ENCODE assay signal across 7 mouse cellular contexts in genomic region chr11:102572866-102573663, GRCm38 (mm10). TPM values are rescaled to one million over a fixed set of nuclear protein-coding genes. Genes with fewer than 3 reads are reported as not detected.
A peak's percentile ranks its signal among the peaks of the same experiment; 100 is the strongest.
DNase-seq lines count a peak whose midpoint lies in the region; ATAC-seq and TF ChIP-seq lines count a peak whose summit lies in the region.

No protein-coding gene starts in this region.

- no peak overlapping the region for H3K27ac ChIP-seq in intestine, postnatal 0 days (ENCODE audit: low read depth, low read length)
- 0 out of 2 replicates have a peak overlapping the region, but pooled peaks have one; percentile 8 for H3K27ac ChIP-seq in limb, embryonic 11.5 days (replicated peaks; ENCODE audit: low read depth, low read length)
- no peak overlapping the region for H3K27ac ChIP-seq in midbrain, embryonic 13.5 days
- H3K27ac ChIP-seq in small intestine, adult 2 months (ENCODE audit: insufficient read depth, low read depth, low read length), result no peak overlapping the region

- H3K4me1 ChIP-seq in intestine, postnatal 0 days (replicated peaks; ENCODE audit: control insufficient read depth, insufficient read depth, low read length), result no peaks in the 10 kb centered on the region
- H3K4me1 ChIP-seq in limb, embryonic 11.5 days (ENCODE audit: control insufficient read depth, insufficient read depth, low read length), result no peaks in the 10 kb centered on the region
- H3K4me1 ChIP-seq in midbrain, embryonic 13.5 days (replicated peaks), result 0 out of 2 replicates have a peak, but pooled peaks cover 3% of the 10 kb centered on the region
- no peaks in the 10 kb centered on the region for H3K4me1 ChIP-seq in small intestine, adult 2 months (ENCODE audit: control insufficient read depth, insufficient read depth, insufficient read length, low read length)

- DNase-seq in adrenal gland, postnatal 14 days, result peak; percentile 91
- DNase-seq in embryo, embryonic 9.5 days (ENCODE audit: extremely low spot score), result peak; percentile 91
- DNase-seq in gastrocnemius, postnatal 4 days (ENCODE audit: low spot score in 2 of 2), result peak; percentile 78 to 87
- peak; percentile 99 for DNase-seq in limb, embryonic 11.5 days (ENCODE audit: low spot score)

- H3K4me3 ChIP-seq in intestine, postnatal 0 days (ENCODE audit: low read depth, low read length), result peak overlapping the region; percentile 50
- no peak overlapping the region for H3K4me3 ChIP-seq in limb, embryonic 11.5 days (ENCODE audit: low read depth, low read length)
- peak overlapping the region; percentile 37 for H3K4me3 ChIP-seq in midbrain, embryonic 13.5 days (replicated peaks)
- peak overlapping the region; percentile 70 for H3K4me3 ChIP-seq in small intestine, adult 2 months (ENCODE audit: low read depth, low read length)

- ATAC-seq in intestine, postnatal 0 days, result 0 out of 2 replicates have a peak, but pooled peaks have one; percentile 31
- ATAC-seq in limb, embryonic 11.5 days (ENCODE audit: insufficient number of reproducible peaks, low FRiP score, low TSS enrichment, low read depth), result peak; percentile 51; the same call in 1 of the 2 replicates
- ATAC-seq in midbrain, embryonic 13.5 days, result no peak

- 17% methylated on average over 18 of the region's 18 CpGs for WGBS in intestine, postnatal 0 days
- WGBS in limb, embryonic 11.5 days, result 15% methylated on average over 18 of the region's 18 CpGs
- WGBS in midbrain, embryonic 13.5 days, result 5% methylated on average over 18 of the region's 18 CpGs
- 16% methylated on average over 18 of the region's 18 CpGs for WGBS in small intestine, adult 2 months

- peak overlapping the region; percentile 82 for H3K4me2 ChIP-seq in intestine, postnatal 0 days (replicated peaks; ENCODE audit: low read depth)
- H3K4me2 ChIP-seq in limb, embryonic 11.5 days (ENCODE audit: low read depth, severe bottlenecking), result peak overlapping the region; percentile 39; the same call in 1 of the 2 replicates
- peak overlapping the region; percentile 64 for H3K4me2 ChIP-seq in midbrain, embryonic 13.5 days (replicated peaks)

- H3K9me3 ChIP-seq in intestine, postnatal 0 days (ENCODE audit: control insufficient read depth), result no peaks in the 10 kb centered on the region
- H3K9me3 ChIP-seq in limb, embryonic 11.5 days (ENCODE audit: control insufficient read depth, low read length), result no peaks in the 10 kb centered on the region
- no peaks in the 10 kb centered on the region for H3K9me3 ChIP-seq in midbrain, embryonic 13.5 days

- no peaks in the 10 kb centered on the region for H3K36me3 ChIP-seq in intestine, postnatal 0 days (ENCODE audit: control insufficient read depth, insufficient read depth)
- no peaks in the 10 kb centered on the region for H3K36me3 ChIP-seq in limb, embryonic 11.5 days (ENCODE audit: control insufficient read depth, insufficient read depth, low read length)
- H3K36me3 ChIP-seq in midbrain, embryonic 13.5 days, result no peaks in the 10 kb centered on the region
- no peaks in the 10 kb centered on the region for H3K36me3 ChIP-seq in small intestine, adult 2 months (ENCODE audit: control insufficient read depth, insufficient read depth, low read length)

- TF ChIP-seq POLR2A in small intestine, adult 2 months (IDR thresholded peaks at IDR 0.05; ENCODE audit: low read depth, low read length), result no peak

- TF ChIP-seq CTCF in intestine, postnatal 0 days (IDR thresholded peaks at IDR 0.05; ENCODE audit: low read depth), result peak; percentile 92
- peak; percentile 92; the same call in 1 of the 2 replicates for TF ChIP-seq CTCF in small intestine, adult 2 months (IDR thresholded peaks at IDR 0.05; ENCODE audit: extremely low read depth, insufficient read length, insufficient replicate concordance, low read depth, low read length)

- no peaks in the 10 kb centered on the region for H3K27me3 ChIP-seq in intestine, postnatal 0 days (replicated peaks; ENCODE audit: control insufficient read depth, insufficient read depth, low read length)
- H3K27me3 ChIP-seq in limb, embryonic 11.5 days (ENCODE audit: control insufficient read depth, insufficient read depth, low read length), result no peaks in the 10 kb centered on the region
- peaks cover 5% of the 10 kb centered on the region; the same call in 1 of the 2 replicates for H3K27me3 ChIP-seq in midbrain, embryonic 13.5 days
- H3K27me3 ChIP-seq in small intestine, adult 2 months (ENCODE audit: control insufficient read depth, insufficient read depth, low read length), result no peaks in the 10 kb centered on the region

- H3K9ac ChIP-seq in intestine, postnatal 0 days (ENCODE audit: low read depth, low read length), result peak overlapping the region; percentile 59
- peak overlapping the region; percentile 60; the same call in 1 of the 2 replicates for H3K9ac ChIP-seq in limb, embryonic 11.5 days (ENCODE audit: low read length)
- H3K9ac ChIP-seq in midbrain, embryonic 13.5 days (replicated peaks), result peak overlapping the region; percentile 44; the same call in 1 of the 2 replicates

RNA-seq across cellular contexts. Expression of gene Gm11627, which starts 6.2 kb away (rescaled TPM):
- 0.44 and 0.60 TPM in 2 replicates for total RNA-seq in adrenal gland, postnatal 14 days (2021)
- 1 to 10 TPM; 2.1 to 2.8 TPM for total RNA-seq in gastrocnemius, postnatal 4 days (2021)
- polyA plus RNA-seq in intestine, postnatal 0 days (2015; fragmentation: Nextera tagmentation; extraction: Ambion mirVana), result 11.2 and 12.7 TPM in 2 replicates
- polyA plus RNA-seq in limb, embryonic 11.5 days (2014; fragmentation: Nextera tagmentation; extraction: Ambion mirVana), result 3.9 and 4.2 TPM in 2 replicates
- polyA plus RNA-seq in midbrain, embryonic 13.5 days (2015; fragmentation: Nextera tagmentation; extraction: Ambion mirVana), result 4.2 and 5.3 TPM in 2 replicates
- polyA plus RNA-seq in small intestine, adult 2 months (2012; rRNA removed), result 0.42 and 0.51 TPM in 2 replicates

RNA-seq across cellular contexts. Expression of gene Gpatch8, which starts 16.9 kb away (rescaled TPM):
- total RNA-seq in adrenal gland, postnatal 14 days (2021), result 29.7 and 29.9 TPM in 2 replicates
- 10 to 100 TPM; 39.5 to 45.7 TPM for total RNA-seq in gastrocnemius, postnatal 4 days (2021)
- 18.9 and 22.3 TPM in 2 replicates for polyA plus RNA-seq in intestine, postnatal 0 days (2015; fragmentation: Nextera tagmentation; extraction: Ambion mirVana)
- 52.9 and 55.0 TPM in 2 replicates for polyA plus RNA-seq in limb, embryonic 11.5 days (2014; fragmentation: Nextera tagmentation; extraction: Ambion mirVana)
- 84.5 and 87.6 TPM in 2 replicates for polyA plus RNA-seq in midbrain, embryonic 13.5 days (2015; fragmentation: Nextera tagmentation; extraction: Ambion mirVana)
- 8.2 and 26.3 TPM in 2 replicates for polyA plus RNA-seq in small intestine, adult 2 months (2012; rRNA removed)

RNA-seq across cellular contexts. Expression of gene Fzd2, which starts 31.1 kb away (rescaled TPM):
- total RNA-seq in adrenal gland, postnatal 14 days (2021), result 4.0 and 4.4 TPM in 2 replicates
- total RNA-seq in gastrocnemius, postnatal 4 days (2021), result 10 to 100 TPM; 23.0 to 24.4 TPM
- polyA plus RNA-seq in intestine, postnatal 0 days (2015; fragmentation: Nextera tagmentation; extraction: Ambion mirVana), result 6.0 and 6.2 TPM in 2 replicates
- 57.2 and 57.4 TPM in 2 replicates for polyA plus RNA-seq in limb, embryonic 11.5 days (2014; fragmentation: Nextera tagmentation; extraction: Ambion mirVana)
- 10.8 and 13.2 TPM in 2 replicates for polyA plus RNA-seq in midbrain, embryonic 13.5 days (2015; fragmentation: Nextera tagmentation; extraction: Ambion mirVana)
- polyA plus RNA-seq in small intestine, adult 2 months (2012; rRNA removed), result 9.0 and 12.4 TPM in 2 replicates
